Mouse (Mus musculus) G1E-ER4 (cell line): ENCODE data around the gene Trrap. TPM values are rescaled to one million over a fixed set of nuclear protein-coding genes. Genes with fewer than 3 reads are reported as not detected.

Source experiments
- GATA1 ChIP-seq: IDR thresholded peaks from one replicate; pipeline ENCODE4 v1.8.0; 2012; ENCODE audit warnings: low read length, inconsistent platforms
- polyA plus RNA-seq: library from polyadenylated mRNA; stranded (reverse); fragments of >175 nt; gene quantifications from 2 replicates; pipeline ENCODE4 v1.2.3, GENCODE M21; 2012

Trrap gene
- polyA plus RNA-seq, 1 experiment: 32.2 TPM

DNA sequence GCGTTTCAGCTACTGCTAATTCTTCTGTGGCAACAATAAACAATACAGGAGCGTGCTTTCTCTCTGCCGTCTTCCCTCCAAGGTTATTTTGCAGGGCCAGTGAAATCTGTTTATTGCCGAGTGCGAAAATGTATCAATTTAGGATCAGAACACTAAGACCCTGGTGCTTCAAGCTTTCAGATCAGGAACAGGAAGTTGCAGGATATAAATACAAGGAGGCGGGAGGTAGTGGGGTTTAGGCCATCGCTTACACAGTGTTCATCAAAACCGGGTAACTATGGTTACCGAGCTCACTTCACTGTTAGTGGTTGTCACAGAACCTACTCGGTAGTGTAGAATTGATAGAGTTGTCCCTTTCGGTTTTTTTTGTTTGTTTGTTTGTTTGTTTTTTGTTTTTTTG is 886 bp upstream of the Trrap start:
- no peak for TF ChIP-seq GATA1

DNA sequence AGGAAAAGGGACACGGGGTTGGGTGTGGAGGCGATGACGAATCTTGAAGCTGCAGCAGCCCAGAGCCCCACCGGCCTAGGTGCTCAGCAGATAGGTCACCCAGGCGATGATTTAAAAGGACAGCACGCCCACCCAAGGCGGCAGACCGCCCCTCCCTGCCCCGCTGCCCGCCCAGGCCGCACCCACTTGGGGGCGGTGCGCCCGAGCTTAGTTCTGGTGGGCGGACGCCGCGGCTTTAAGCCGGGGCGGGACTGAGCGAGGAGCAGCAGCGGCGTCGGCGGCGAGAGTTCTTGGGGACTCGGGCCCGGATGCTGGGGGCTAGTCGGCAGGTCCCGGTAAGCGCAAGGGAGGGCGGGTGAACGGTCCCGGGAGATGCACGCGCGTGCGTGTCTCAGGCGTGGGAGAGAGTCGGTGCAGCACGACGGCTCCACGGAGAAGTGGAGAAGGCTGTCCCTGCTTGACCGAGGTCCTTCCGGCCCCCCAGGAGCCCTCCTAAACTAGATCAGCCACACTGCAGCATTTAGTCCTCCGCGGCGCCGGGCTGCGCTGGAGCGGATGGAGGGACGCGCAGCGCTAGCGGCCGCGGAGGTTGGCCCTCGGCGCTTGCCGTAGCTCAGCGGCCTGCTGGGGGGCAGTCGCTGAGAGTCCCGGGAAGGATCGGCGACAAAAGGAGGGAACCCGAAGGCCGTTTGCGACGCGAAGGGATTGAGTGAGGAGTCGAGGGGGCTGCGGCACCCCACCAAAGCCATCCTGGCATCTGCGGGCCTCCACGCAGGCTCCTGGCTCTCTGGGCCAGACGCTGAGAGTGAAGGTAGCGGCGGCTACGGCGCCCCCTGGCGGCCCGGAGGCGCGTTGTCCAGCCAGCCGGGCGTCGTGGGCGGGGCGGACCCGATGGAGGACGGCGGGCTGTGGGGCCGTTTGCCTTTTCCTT is 644 bp downstream of the Trrap start:
- TF ChIP-seq GATA1: no peak

DNA sequence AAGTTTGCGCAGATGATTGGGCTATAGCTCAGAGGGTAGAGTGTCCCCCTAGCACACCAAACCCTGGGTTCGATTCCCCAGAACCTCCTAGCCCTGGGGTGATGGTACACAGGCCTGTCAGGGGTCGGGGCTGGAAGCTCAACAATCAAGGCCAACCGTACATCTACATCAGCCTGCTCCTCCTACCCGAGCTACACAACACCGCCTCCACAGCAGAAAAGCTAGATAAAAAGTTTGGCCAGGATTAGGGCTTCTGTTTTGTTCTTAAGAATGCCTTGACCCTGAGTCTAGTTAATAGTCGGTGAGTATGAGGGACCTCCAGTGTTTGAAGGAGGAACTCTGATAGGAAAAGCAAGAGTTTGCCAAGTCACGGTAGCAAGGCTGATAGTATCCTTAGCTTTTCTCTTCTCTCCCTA is 1.5 kb downstream of the Trrap start:
- TF ChIP-seq GATA1: no peak

DNA sequence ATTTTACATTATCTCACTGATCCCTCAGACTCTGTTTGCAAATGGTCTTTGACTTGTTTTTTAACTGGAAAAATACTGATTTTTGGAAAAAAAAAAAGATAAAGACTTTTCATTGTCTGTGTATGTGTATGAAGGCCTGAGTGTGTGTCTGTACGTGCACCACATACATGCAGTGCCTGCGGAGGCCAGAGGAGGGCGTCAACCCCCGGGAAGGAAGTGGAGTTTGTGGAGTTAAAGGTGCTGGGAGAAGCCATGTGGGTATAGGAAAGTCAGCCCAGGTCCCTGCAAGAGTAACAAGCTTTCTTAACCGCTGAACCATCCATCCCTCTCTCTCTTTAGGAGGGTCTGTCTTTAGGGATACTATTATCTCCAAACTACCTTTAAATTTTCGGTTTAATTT is 5.7 kb downstream of the Trrap start:
- no peak for TF ChIP-seq GATA1

DNA sequence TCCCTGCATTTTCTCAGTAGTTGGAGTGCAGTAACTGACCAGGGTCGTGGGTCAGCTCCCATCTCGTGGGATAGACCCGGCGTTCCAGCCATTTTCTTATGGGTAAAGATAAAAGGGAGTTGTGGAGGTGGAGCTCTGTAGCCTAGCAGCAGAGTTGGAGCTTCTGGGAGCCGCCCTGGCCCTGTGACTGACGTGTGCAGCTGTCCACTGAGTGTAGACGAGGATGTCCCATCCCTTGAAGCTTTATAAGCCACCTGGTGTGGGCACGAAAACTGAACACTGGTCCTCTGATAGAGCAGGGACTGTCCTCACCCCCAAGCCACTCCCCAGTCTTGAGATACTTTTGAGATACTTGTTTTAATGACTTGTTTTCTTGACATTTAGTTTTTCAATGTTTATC is 13.1 kb downstream of the Trrap start:
- no peak for TF ChIP-seq GATA1

DNA sequence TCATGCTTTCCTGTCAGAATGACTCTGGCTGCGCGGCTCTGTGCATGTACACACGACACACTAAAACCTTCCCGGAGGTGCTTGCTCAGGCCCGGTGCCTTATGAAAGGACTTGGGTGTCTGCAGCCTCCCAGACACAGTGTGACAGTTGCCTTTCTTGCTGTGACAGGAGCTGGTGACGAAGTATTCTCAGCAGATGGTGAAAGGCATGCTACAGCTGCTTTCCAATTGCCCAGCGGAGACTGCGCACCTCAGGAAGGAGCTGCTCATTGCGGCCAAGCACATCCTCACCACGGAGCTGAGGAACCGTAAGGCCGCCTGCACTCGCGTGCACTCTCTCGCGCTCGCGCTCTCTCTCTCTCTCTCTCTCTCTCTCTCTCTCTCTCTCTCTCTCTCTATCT is 18.9 kb downstream of the Trrap start:
- no peak for TF ChIP-seq GATA1

DNA sequence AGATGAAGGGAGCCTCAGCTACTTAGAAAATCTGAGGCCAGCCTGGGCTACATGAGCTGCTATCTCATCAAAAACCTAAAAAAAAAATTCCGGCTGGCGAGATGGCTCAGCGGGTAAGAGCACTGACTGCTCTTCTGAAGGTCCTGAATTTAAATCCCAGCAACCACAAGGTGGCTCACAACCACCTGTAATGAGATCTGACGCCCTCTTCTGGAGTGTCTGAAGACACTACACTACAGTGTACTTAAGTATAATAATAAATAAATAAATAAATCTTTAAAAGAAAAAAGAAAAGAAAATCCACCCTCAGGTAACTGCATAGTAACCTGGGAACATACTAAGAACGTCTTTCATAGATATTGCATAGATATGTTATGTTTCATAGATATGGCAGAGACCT is 25.8 kb downstream of the Trrap start:
- no peak for TF ChIP-seq GATA1

DNA sequence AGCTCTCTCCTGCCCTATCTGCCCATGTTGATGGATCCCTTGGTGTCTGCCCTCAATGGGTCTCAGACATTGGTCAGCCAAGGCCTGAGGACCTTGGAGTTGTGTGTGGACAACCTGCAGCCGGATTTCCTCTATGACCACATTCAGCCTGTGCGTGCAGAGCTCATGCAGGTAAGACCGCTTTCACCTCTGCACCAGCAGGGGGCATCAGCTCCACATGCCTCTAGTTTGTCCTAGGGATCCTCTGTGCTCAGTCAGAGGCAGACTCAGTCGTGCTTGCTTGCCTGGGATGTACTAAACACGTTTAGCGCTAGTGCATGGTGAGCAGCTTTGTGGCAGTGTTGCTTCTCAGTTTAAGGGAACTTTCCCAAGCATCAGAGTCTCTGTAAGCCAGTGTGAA is 27.2 kb downstream of the Trrap start:
- no peak for TF ChIP-seq GATA1

DNA sequence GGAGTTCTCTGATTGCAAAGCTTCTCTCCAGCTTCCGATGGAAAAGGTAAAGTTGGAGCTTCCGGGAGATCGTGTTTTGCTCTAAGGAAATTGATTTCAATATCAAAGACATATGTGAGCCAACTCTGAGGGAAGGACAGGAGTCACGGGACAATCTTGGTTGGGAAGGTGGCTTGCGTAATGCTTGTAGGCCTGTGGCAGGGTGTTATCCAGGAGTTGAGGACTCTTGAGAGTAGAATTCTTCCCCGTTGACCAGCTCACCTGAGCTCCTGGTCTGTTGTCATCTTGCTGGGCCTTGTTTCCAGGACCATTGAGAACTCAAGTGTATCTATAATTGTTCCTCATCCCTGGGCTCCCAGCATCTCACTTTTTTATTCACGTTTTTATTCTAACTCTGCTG is 29.6 kb downstream of the Trrap start:
- TF ChIP-seq GATA1: no peak

DNA sequence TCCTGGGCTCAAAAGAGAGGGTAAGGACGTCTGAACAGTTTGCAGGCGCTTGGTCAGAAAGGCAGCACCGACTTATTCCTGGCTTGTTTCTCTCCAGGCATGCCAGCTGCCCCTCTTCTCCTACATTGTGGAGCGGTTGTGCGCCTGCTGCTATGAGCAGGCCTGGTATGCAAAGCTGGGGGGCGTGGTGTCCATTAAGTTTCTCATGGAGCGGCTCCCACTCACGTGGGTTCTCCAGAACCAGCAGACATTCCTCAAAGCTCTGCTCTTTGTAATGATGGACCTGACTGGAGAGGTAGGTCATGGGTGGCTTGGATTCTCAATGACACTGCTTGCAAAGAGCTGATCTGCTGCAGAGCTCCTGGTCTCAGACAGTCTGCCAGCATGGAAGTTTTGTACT is 35.5 kb downstream of the Trrap start:
- TF ChIP-seq GATA1: no peak

DNA sequence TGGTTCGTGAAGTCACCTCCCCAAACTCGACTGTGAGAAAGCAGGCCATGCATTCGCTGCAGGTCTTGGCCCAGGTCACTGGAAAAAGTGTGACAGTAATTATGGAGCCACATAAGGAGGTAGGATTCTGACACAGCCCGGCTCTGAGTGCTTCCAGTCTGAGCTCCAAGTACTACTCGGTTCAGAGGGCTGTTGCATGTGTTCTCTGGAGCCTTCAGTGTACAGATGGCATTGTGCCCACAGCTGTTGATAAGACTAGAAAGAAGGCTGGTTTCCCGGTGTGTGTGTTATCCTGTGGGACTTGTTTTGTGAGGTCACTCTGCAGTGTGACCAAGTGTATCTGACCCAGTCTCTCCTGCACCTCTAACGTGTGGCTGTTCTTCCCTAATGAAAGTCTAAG is 36.6 kb downstream of the Trrap start:
- no peak for TF ChIP-seq GATA1

DNA sequence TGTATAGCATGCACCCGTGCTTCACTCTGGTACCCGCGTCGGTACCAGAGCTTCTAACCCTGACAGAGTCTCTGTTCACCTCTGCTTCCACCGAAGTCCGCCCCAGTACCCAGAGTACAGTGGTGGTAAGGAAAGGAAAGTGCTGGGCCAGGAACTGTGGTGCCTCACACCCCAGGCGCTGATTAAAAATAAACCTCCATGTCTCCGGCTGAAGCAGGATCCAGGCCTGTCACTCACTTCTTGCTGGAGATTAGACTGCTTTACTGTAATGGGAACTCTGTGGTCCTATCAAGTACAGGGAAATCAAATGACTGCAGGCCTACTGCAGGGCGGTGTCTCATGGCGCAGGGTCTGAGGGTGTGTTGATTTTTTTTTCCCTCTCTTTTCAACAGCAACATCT is 39.4 kb downstream of the Trrap start:
- TF ChIP-seq GATA1: no peak

DNA sequence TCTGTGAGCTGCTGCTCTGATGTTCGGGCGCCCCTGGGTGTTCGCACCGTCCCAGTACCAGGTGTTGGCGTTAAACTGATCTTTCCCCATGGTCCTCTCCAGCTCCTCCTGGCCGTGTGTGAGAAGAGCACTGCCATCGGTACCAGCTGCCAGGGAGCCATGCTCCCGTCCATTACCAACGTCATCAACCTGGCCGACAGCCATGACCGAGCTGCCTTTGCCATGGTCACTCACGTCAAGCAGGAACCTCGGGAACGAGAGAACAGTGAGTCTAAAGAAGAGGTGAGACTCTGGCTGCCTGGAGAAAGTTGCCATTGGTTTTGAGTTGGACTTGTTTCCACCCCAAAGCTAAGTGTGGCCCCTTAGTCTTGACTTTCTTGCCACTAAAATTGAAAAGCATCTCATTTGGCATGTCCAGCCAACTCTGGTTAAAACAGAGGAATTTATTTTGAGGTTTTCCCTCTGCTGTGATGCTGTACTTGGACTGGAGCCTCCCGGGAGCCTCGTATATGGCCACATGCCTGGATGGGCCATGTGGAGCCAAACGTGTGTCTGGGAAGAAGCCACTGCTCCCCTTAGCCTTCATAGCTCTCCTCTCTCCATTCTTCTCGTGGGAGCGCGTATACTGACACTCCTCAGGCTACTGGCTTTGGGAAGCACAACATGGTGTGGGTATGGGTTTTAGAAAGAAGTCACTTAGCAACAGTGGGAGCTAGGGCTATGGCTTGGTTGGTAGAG is 61.0 kb downstream of the Trrap start:
- no peak for TF ChIP-seq GATA1

DNA sequence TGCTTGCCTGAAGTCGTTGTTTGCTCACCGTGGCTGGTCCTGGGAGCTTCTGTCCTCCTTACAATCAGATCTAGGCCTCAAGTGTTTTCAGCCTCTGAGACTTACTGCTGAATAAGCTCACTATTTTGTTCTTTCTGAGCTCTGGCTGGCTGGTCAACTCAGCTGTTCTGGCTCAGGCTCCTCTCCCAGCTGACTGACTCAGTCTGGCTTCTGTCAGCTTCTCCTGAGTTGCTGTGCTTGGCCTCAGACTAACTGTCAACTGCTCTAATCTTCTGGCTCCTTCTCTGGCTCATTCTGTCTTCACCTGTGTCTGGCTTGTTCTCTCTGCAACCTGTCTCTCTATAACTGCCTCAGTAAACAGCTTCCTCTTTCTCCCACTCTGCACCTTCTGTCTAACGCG is 62.1 kb downstream of the Trrap start:
- no peak for TF ChIP-seq GATA1

DNA sequence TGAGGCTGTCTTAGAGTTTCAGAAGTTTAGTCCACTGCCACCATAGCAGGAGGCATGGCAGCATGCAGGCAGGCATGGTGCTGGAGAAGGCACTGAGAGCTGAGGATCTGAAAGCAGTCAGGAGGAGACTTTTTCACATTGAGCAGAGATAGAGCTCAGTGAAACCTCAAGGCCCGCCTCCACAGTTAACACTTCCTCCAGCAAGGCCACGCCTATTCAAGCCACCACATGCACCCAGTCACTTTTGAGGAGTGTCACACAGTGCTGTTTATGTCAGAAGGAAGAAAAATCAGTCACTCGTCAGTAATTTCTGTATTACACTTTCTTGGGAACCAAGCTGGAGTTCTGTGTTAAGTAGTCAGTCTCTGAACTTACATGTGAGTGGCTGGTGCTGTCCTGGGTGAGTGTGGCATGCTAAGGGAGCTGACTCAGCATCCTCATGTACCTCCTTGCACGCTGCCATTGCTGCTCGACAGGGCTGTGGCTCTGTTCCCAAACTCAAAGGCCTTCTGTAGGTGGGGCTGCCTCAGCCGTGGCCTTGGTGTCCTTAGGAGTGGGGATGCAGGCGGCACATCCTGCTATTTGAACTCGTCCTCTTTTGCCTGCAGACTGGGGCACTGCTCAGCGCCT is 64.4 kb downstream of the Trrap start:
- no peak for TF ChIP-seq GATA1

DNA sequence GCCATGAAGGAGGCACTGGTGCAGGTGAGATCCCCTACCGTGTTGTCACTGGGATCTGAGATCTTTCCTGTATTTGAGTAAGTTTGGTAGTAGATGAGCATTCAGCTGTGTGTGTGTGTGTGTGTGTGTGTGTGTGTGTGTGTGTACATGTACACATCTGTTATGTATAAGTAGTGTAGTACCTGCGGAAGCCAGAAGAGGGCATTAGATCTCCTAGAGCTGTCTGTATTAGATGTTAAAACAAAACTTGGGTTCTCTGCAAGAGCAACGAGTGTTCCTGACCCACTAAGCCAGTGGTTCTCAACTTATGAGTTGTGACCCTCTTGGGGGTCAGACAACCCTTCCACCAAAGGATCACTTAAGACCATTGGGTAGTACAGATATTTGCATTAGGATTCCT is 68.6 kb downstream of the Trrap start:
- no peak for TF ChIP-seq GATA1
